Mouse (Mus musculus) C2C12 (cell line): ENCODE data around the gene Tet2.

ENCODE experiments used
- CEBPB ChIP-seq: IDR thresholded peaks from one replicate; pipeline ENCODE4 v1.6.1; 2011; ENCODE audit warnings: low read depth, mild to moderate bottlenecking, control low read depth, moderate library complexity
- CTCF ChIP-seq: IDR thresholded peaks from one replicate; pipeline ENCODE4 v1.5.1; 2011; ENCODE audit not compliant: control insufficient read depth, insufficient read depth, insufficient read length
- MYOD1 ChIP-seq: IDR thresholded peaks from one replicate; pipeline ENCODE4 v1.6.1; 2011; ENCODE audit warnings: low read depth; ENCODE audit not compliant: control insufficient read depth, insufficient read length
- MYOG ChIP-seq: IDR thresholded peaks from one replicate; pipeline ENCODE4 v1.6.1; 2011; ENCODE audit not compliant: control insufficient read depth, insufficient read length; ENCODE audit errors: extremely low read depth
- USF1 ChIP-seq: IDR thresholded peaks from one replicate; pipeline ENCODE4 v1.6.1; 2011; ENCODE audit warnings: low read depth, mild to moderate bottlenecking, control low read depth, moderate library complexity

DNA sequence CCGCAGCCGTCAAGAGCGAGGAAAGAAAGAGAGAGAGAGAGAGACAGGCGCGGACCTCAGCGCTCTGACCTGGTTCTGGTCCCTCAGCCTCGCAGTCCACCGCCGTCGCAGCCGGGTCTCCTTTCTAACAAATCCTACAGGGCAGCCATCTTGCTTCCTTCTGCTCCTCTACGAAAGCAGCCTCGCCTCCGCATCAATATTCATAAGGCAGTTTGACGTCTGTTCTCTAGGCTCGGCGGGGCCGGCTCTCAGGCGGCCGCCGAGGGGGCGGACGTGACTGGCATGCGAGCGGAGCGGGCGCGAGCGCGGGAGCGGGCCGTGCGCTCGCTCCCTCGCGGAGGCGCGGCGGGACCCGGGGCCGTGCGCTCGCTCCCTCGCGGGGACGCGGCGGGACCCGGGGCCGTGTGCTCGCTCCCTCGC, 798 bp downstream of the Tet2 start:
- TF ChIP-seq CEBPB (no peak), CTCF (no peak), MYOD1 (no peak), USF1 (no peak), MYOG (no peak)
